Mouse (Mus musculus): ENCODE data around the gene Pdzrn3.

Gene Pdzrn3

GRCm38 (mm10) chr6:101259411-101259810, 118.3 kb downstream of the Pdzrn3 start:
- no peak for DNase-seq (ENCODE audit: low read depth, low spot score)

- DNase-seq (ENCODE audit: low read depth, low spot score): no peak
These were observed 120.3 kb downstream of the Pdzrn3 start for GRCm38 (mm10) chr6:101257418-101257817.

GRCm38 (mm10) chr6:101254652-101255051, 123.0 kb downstream of the Pdzrn3 start:
- DNase-seq (ENCODE audit: low read depth, low spot score): no peak

- no peak for DNase-seq (ENCODE audit: low read depth, low spot score)
These were observed 125.6 kb downstream of the Pdzrn3 start for GRCm38 (mm10) chr6:101251916-101252603.

- DNase-seq (ENCODE audit: low read depth, low spot score): no peak
These were observed 126.5 kb downstream of the Pdzrn3 start for GRCm38 (mm10) chr6:101251160-101251559.

GRCm38 (mm10) chr6:101246137-101246536, 131.6 kb downstream of the Pdzrn3 start:
- DNase-seq (ENCODE audit: low read depth, low spot score): no peak

GRCm38 (mm10) chr6:101244355-101244754, 133.3 kb downstream of the Pdzrn3 start:
- no peak for DNase-seq (ENCODE audit: low read depth, low spot score)

GRCm38 (mm10) chr6:101243189-101243815, 134.4 kb downstream of the Pdzrn3 start:
- no peak for DNase-seq (ENCODE audit: low read depth, low spot score)

GRCm38 (mm10) chr6:101236641-101237246, 141.0 kb downstream of the Pdzrn3 start:
- DNase-seq (ENCODE audit: low read depth, low spot score): no peak

- DNase-seq (ENCODE audit: low read depth, low spot score): no peak
These were observed 141.5 kb downstream of the Pdzrn3 start for GRCm38 (mm10) chr6:101236230-101236629.

- DNase-seq (ENCODE audit: low read depth, low spot score): no peak
These were observed 143.3 kb downstream of the Pdzrn3 start for GRCm38 (mm10) chr6:101234349-101234748.

- no peak for DNase-seq (ENCODE audit: low read depth, low spot score)
These were observed 144.0 kb downstream of the Pdzrn3 start for GRCm38 (mm10) chr6:101233680-101234079.

- DNase-seq (ENCODE audit: low read depth, low spot score): no peak
These were observed 150.3 kb downstream of the Pdzrn3 start for GRCm38 (mm10) chr6:101227294-101227855.

GRCm38 (mm10) chr6:101220307-101220706, 157.4 kb downstream of the Pdzrn3 start:
- DNase-seq (ENCODE audit: low read depth, low spot score): no peak

- no peak for DNase-seq (ENCODE audit: low read depth, low spot score)
These were observed 158.7 kb downstream of the Pdzrn3 start for GRCm38 (mm10) chr6:101219004-101219403.

- no peak for DNase-seq (ENCODE audit: low read depth, low spot score)
These were observed 159.5 kb downstream of the Pdzrn3 start for GRCm38 (mm10) chr6:101218197-101218596.

- no peak for DNase-seq (ENCODE audit: low read depth, low spot score)
These were observed 159.9 kb downstream of the Pdzrn3 start for GRCm38 (mm10) chr6:101217756-101218155.

- no peak for DNase-seq (ENCODE audit: low read depth, low spot score)
These were observed 162.3 kb downstream of the Pdzrn3 start for GRCm38 (mm10) chr6:101215436-101215791.

- DNase-seq (ENCODE audit: low read depth, low spot score): no peak
These were observed 162.8 kb downstream of the Pdzrn3 start for GRCm38 (mm10) chr6:101214734-101215435.

- no peak for DNase-seq (ENCODE audit: low read depth, low spot score)
These were observed 164.6 kb downstream of the Pdzrn3 start for GRCm38 (mm10) chr6:101213066-101213465.

GRCm38 (mm10) chr6:101212086-101212485, 165.6 kb downstream of the Pdzrn3 start:
- DNase-seq (ENCODE audit: low read depth, low spot score): no peak

- peak; percentile 67 for DNase-seq (ENCODE audit: low read depth, low spot score)
These were observed 166.3 kb downstream of the Pdzrn3 start for GRCm38 (mm10) chr6:101211361-101211841.
